Mouse (Mus musculus) heart, embryonic 16.5 days (tissue): Measurements from ENCODE around the gene Ids. TPM values are rescaled to one million over a fixed set of nuclear protein-coding genes. Genes with fewer than 3 reads are reported as not detected.
"Not testable (repeated sequence)": the region's sequence is repeated elsewhere in the genome, so short reads cannot be mapped to it uniquely, and the experiment has no call there.

Experiments used
- ATAC-seq: fragments of 200-750 bp; cut with Nextera tagmentation; replicated peaks from 2 replicates; pipeline ENCODE4 v1.8.0; 2017; ENCODE audit warnings: moderate number of reproducible peaks; ENCODE audit not compliant: insufficient read depth, low FRiP score; ENCODE audit errors: extremely low read depth
- H3K27ac ChIP-seq: fragments of 300-500 bp; sonication (generic); 2 replicates; pipeline ENCODE4 v1.5.1; 2014; ENCODE audit warnings: mild to moderate bottlenecking, low read length, control low read depth, moderate library complexity
- H3K27me3 ChIP-seq: fragments of 300-500 bp; sonication (generic); 2 replicates; pipeline ENCODE4 v1.6.1; 2014; ENCODE audit warnings: low read length, mixed read lengths; ENCODE audit not compliant: control insufficient read depth, insufficient read depth
- H3K36me3 ChIP-seq: fragments of 300-500 bp; sonication (generic); 2 replicates; pipeline ENCODE4 v1.6.1; 2014; ENCODE audit not compliant: control insufficient read depth, insufficient read depth
- H3K4me1 ChIP-seq: fragments of 300-500 bp; sonication (generic); 2 replicates; pipeline ENCODE4 v1.6.1; 2014; ENCODE audit warnings: low read length, mixed read lengths; ENCODE audit not compliant: control insufficient read depth, insufficient read depth
- H3K4me2 ChIP-seq: fragments of 300-500 bp; sonication (generic); 2 replicates; pipeline ENCODE4 v1.6.1; 2014; ENCODE audit warnings: low read depth, mild to moderate bottlenecking, control low read depth, low read length
- H3K4me3 ChIP-seq: fragments of 300-500 bp; sonication (generic); 2 replicates; pipeline ENCODE4 v1.5.1; 2014; ENCODE audit warnings: mild to moderate bottlenecking, control low read depth, low read length
- H3K9ac ChIP-seq: fragments of 300-500 bp; sonication (generic); 2 replicates; pipeline ENCODE4 v1.6.1; 2014; ENCODE audit warnings: low read length, control low read depth
- H3K9me3 ChIP-seq: fragments of 300-500 bp; sonication (generic); replicated peaks from 2 replicates; pipeline ENCODE4 v1.6.1; 2016; ENCODE audit warnings: low read length; ENCODE audit not compliant: control insufficient read depth
- WGBS: fragments of 180-500 bp; shearing (Covaris S2); extraction: QIAGEN DNeasy Blood & Tissue Kit; methylation state at CpG from one replicate; pipeline ENCODE4 v1.1.7; 2014; 5-methylcytosine and 5-hydroxymethylcytosine counted together
- polyA plus RNA-seq: library from polyadenylated mRNA; unstranded; fragments of >200 nt; fragmentation: Nextera tagmentation; extraction: Ambion mirVana; gene quantifications from 2 replicates; pipeline ENCODE4 v1.2.1, GENCODE M21; 2015

Gene Ids
- 1.3 and 1.4 TPM in 2 replicates for polyA plus RNA-seq

DNA sequence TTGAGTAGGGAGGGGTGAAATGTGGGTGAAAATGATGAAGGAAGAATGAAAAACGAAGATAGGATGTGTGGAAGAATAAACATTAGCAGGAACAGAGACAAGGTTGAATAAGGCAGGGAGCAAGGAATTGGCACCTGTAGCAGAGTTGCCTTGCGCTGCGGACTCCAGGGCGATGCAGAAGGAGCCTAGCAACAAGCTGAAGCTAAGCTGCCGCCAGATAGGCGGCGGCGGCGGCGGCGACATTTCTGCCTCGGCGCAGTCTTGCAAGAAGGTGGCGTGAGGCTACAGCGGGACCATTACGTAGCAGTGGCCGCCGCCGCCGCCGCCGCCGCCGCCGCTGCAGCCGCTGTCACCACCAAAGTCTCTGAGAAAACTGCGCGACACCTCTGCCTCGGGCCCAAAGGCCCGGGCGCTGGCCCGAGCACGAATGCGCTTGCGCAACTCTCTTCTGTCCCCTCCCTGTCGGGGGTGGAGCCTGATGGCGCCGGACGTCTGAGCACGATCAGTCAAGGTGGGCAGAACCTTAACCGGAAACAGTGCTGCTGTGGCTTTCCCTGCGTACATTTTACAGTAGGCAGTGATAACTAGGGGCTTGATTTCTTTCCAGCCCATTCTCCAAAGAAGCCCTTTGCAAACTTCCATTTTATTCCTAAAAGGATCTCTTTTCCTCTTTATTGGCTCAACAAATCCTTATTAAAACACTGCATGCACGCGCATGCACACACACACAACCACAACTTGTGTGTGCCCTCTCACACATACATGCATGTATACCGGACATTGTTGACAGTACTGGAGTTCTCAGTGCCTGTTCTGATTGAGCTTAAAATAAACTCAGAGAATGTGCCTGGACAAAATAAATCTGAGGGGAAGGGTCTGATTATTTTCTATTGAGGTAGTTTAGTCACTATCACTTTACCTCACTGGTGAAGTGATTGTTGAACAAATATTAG lies at the start of gene Ids:
TSS of gene Ids (minus strand) at position 424 of the 953 bp plus-strand sequence.
- Histone ChIP-seq H3K36me3 (no peaks in the 10 kb centered on the region; the same call in 1 of the 2 replicates), H3K4me2 (peak within 1 kb of the TSS; percentile 63), H3K9me3 (no peaks in the 10 kb centered on the region), H3K27me3 (no peaks in the 10 kb centered on the region), H3K27ac (peak within 1 kb of the TSS; percentile 63), H3K4me1 (0 out of 2 replicates have a peak, but pooled peaks cover 2% of the 10 kb centered on the region), H3K4me3 (peak within 1 kb of the TSS; percentile 61), H3K9ac (peak within 1 kb of the TSS; percentile 70)
- peak; percentile 93 for ATAC-seq
- WGBS = 20% methylated on average over 40 of the region's 45 CpGs

- H3K9ac ChIP-seq, H3K36me3 ChIP-seq, H3K9me3 ChIP-seq, H3K4me3 ChIP-seq, H3K4me2 ChIP-seq, ATAC-seq, H3K4me1 ChIP-seq, H3K27ac ChIP-seq, H3K27me3 ChIP-seq: not testable (repeated sequence)
These were observed 27.8 kb upstream of the Ids start for GRCm38 (mm10) chrX:70392636-70393035.

- H3K36me3 ChIP-seq = peaks cover 6% of the 10 kb centered on the region; the same call in 1 of the 2 replicates
- H3K4me1 ChIP-seq = peaks cover 9% of the 10 kb centered on the region
- H3K9me3 ChIP-seq = no peaks in the 10 kb centered on the region
- peak overlapping the region; percentile 68 for H3K4me3 ChIP-seq
- peak overlapping the region; percentile 86 for H3K27ac ChIP-seq
- peak overlapping the region; percentile 71 for H3K9ac ChIP-seq
- WGBS = 12% methylated on average over 11 of the region's 11 CpGs
- H3K27me3 ChIP-seq = no peaks in the 10 kb centered on the region
- peak overlapping the region; percentile 62 for H3K4me2 ChIP-seq
- ATAC-seq = peak; percentile 45; the same call in 1 of the 2 replicates
These were observed 21.1 kb upstream of the Ids start for GRCm38 (mm10) chrX:70385962-70386351.

DNA sequence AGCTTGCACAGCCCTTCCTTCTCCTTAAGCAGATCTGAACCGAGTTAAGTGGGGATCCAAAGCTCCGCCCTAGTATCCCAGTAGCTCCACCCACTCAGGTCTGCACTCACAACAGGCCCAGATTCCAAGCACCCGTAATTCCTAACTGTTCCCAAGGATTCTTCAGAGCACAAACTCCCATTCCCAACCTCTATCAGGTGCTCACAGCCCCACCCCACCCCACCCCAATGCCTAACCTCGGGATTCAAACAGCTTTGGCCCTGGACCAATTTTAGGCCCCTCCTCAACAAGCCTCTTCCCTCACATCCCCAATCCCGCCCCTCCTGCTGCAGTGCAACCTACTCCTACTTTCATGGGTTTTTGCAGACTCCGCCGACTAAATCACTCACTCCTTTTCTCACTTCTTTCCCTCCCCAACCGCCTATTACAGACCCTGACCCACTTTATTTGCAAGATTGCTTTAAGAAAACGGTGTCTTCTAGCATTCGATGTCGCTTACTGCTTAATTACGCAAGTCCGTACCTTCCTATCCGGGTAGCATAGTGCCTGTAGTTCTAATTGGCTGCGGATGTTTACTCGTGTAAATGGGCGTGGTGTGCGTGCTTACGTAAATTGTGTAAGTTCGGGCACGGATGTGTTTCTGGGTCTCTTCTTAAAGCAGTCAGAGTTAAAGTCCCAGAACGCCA lies 20.5 kb upstream of the Ids start, which contains the start of gene 1110012L19Rik:
TSS of gene 1110012L19Rik (plus strand) at position 602 of the 686 bp plus-strand sequence.
- peaks cover 6% of the 10 kb centered on the region; the same call in 1 of the 2 replicates for H3K36me3 ChIP-seq
- ATAC-seq = peak; percentile 87
- no peaks in the 10 kb centered on the region for H3K27me3 ChIP-seq
- peak within 1 kb of the TSS; percentile 68 for H3K4me3 ChIP-seq
- WGBS = 9% methylated on average over 22 of the region's 22 CpGs
- peaks cover 9% of the 10 kb centered on the region for H3K4me1 ChIP-seq
- no peaks in the 10 kb centered on the region for H3K9me3 ChIP-seq
- peak within 1 kb of the TSS; percentile 62 for H3K4me2 ChIP-seq
- peak within 1 kb of the TSS; percentile 86 for H3K27ac ChIP-seq
- peak within 1 kb of the TSS; percentile 71 for H3K9ac ChIP-seq

DNA sequence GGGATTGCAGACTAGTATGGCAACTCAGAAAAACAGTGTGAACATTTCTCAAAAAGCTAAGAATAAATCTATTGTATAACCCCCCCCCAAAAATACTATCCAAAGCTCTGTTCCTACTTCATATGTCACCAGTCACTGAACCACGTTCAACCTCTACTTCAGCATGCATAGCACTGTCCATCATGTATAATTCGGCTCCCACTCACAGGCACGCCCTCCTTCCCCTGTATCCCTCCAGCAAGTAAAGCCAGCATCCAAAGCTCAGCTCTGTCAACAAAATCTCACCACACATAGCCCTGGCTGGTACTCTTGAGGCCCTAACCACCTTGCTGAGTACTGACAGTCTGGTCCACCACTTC lies 20.0 kb upstream of the Ids start:
- peak overlapping the region; percentile 68 for H3K4me3 ChIP-seq
- H3K4me1 ChIP-seq = peaks cover 9% of the 10 kb centered on the region
- H3K4me2 ChIP-seq = peak overlapping the region; percentile 52
- peak overlapping the region; percentile 71; the same call in 1 of the 2 replicates for H3K9ac ChIP-seq
- H3K9me3 ChIP-seq = no peaks in the 10 kb centered on the region
- H3K36me3 ChIP-seq = peaks cover 6% of the 10 kb centered on the region; the same call in 1 of the 2 replicates
- H3K27ac ChIP-seq = peak overlapping the region; percentile 86; the same call in 1 of the 2 replicates
- no peak for ATAC-seq
- 35% methylated on average over 3 of the region's 3 CpGs for WGBS
- H3K27me3 ChIP-seq = no peaks in the 10 kb centered on the region

DNA sequence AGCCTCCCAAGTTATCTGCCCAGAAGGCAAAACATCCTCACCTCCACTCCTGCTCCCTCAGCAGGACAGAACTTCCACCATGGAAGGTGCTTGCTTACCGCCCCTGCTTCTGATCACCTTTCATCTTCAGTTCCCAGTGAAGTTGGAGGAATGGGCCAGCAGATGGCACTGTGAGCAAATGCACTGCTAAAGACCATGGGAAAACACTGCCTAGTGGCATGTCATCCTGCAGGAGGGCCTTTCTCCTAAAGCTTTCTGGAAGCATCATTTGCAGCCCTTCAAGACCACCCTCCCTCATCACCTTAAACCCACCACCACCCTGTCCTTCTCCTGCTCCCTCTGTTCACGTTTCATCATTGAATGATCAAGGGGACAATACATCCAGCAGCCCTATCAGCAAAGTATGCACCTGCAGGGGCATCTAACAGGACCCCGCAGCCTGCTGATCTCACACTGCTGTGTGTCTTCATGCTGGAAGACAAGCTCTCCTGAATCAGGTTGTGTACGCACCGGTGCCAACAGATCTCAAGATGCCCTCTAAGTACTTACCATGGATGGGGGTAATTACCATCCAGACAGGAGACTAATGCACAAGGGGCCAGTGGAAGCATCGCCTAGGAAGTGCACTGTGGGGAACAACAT lies 9.7 kb upstream of the Ids start:
- WGBS = 62% methylated on average over 6 of the region's 6 CpGs
- H3K36me3 ChIP-seq, H3K9ac ChIP-seq, H3K27me3 ChIP-seq, H3K27ac ChIP-seq, H3K9me3 ChIP-seq, H3K4me3 ChIP-seq, H3K4me2 ChIP-seq, H3K4me1 ChIP-seq, ATAC-seq: not testable (repeated sequence)

DNA sequence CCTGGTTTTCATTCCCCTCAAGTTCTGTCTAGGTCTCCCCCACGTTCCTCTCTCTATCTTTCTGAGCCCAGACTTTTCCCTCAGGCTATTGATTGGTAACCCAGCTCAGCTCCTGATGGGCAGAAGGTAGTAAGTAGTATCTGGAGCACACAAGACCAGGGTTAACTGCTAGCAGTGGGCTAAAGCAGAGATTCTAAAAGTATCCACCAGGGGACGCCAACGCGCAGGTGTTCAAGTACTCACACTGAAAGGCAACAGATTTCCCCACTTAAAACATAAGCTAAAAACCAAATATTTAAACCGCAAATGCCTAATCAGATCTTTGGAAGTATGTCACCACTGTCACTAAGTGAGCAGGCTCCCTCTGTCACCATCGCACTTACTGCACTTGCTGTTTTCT lies 4.9 kb upstream of the Ids start:
- not testable (repeated sequence) for H3K27ac ChIP-seq, H3K9me3 ChIP-seq, H3K9ac ChIP-seq, H3K36me3 ChIP-seq, ATAC-seq, H3K4me2 ChIP-seq, H3K27me3 ChIP-seq, H3K4me1 ChIP-seq, H3K4me3 ChIP-seq
- WGBS = 13% methylated on average over 1 of the region's 6 CpGs

DNA sequence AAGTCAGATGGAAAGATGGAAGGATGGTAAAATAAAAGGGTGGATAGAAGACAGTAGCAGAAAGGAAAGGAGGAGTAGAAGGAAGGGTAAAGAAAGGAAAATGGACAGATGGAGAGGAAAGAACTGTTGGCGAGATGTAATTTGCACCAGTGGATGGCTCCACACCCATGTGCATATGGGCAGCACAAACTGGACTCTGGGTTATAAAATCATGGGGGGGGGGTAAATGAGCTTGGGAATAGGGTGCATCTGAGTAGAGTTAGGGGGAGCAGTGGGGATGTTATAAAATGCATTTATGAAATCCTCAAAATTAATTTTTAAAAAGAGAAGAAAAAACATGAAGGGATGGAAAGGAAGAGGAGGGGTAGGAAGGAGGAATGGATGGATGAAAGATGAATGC lies 682 bp downstream of the Ids start:
- Histone ChIP-seq H3K9ac (peak overlapping the region; percentile 70), H3K9me3 (no peaks in the 10 kb centered on the region), H3K4me1 (0 out of 2 replicates have a peak, but pooled peaks cover 2% of the 10 kb centered on the region), H3K4me3 (peak overlapping the region; percentile 61), H3K36me3 (peaks cover 2% of the 10 kb centered on the region; the same call in 1 of the 2 replicates), H3K27me3 (no peaks in the 10 kb centered on the region), H3K4me2 (peak overlapping the region; percentile 63), H3K27ac (no peak overlapping the region)
- no peak for ATAC-seq
- WGBS = 71% methylated on average over 1 of the region's 1 CpGs
